Comparison of ENCODE assay signal across 8 mouse cellular contexts in genomic region chr12:102127601-102128000, GRCm38 (mm10). TPM values are rescaled to one million over a fixed set of nuclear protein-coding genes. Genes with fewer than 3 reads are reported as not detected.
A peak's percentile ranks its signal among the peaks of the same experiment; 100 is the strongest.
DNase-seq lines count a peak whose midpoint lies in the region; ATAC-seq and TF ChIP-seq lines count a peak whose summit lies in the region.
"Had no signal": no experiment of that assay in that cellular context is flagged by ENCODE, and none has a peak within 500 bp of the region (broad histone marks: within the 10 kb centered on the region; RNA-seq: fewer than 3 reads in every experiment).

No protein-coding gene starts in this region.

- peak overlapping the region; percentile 62; the same call in 1 of the 2 replicates for H3K9ac ChIP-seq in lung, embryonic 15.5 days
- H3K9ac ChIP-seq in forebrain, embryonic 15.5 days (replicated peaks) = no peak overlapping the region
- H3K9ac ChIP-seq in limb, embryonic 14.5 days (ENCODE audit: low read depth, low read length, severe bottlenecking) = no peak overlapping the region
- H3K9ac ChIP-seq in stomach, embryonic 15.5 days = no peak overlapping the region

- 5% methylated on average over 7 of the region's 7 CpGs for WGBS in lung, embryonic 15.5 days
- 4% methylated on average over 7 of the region's 7 CpGs for WGBS in forebrain, embryonic 15.5 days
- 4% methylated on average over 7 of the region's 7 CpGs for WGBS in limb, embryonic 14.5 days
- 8% methylated on average over 7 of the region's 7 CpGs for WGBS in stomach, embryonic 15.5 days

- H3K4me2 ChIP-seq in lung, embryonic 15.5 days = peak overlapping the region; percentile 100
- H3K4me2 ChIP-seq in forebrain, embryonic 15.5 days (replicated peaks) = peak overlapping the region; percentile 96
- H3K4me2 ChIP-seq in limb, embryonic 14.5 days (replicated peaks; ENCODE audit: low read depth, low read length, severe bottlenecking) = peak overlapping the region; percentile 98
- H3K4me2 ChIP-seq in stomach, embryonic 15.5 days = peak overlapping the region; percentile 99

- peaks cover 25% of the 10 kb centered on the region for H3K4me1 ChIP-seq in lung, embryonic 15.5 days
- H3K4me1 ChIP-seq in forebrain, embryonic 15.5 days = peaks cover 32% of the 10 kb centered on the region
- peaks cover 7% of the 10 kb centered on the region; the same call in 1 of the 2 replicates for H3K4me1 ChIP-seq in limb, embryonic 14.5 days (ENCODE audit: control insufficient read depth, insufficient read depth, low read length)
- H3K4me1 ChIP-seq in stomach, embryonic 15.5 days = peaks cover 16% of the 10 kb centered on the region

- H3K27me3 ChIP-seq in lung, embryonic 15.5 days = peaks cover 57% of the 10 kb centered on the region
- H3K27me3 ChIP-seq in forebrain, embryonic 15.5 days = peaks cover 15% of the 10 kb centered on the region
- peaks cover 46% of the 10 kb centered on the region for H3K27me3 ChIP-seq in limb, embryonic 14.5 days (ENCODE audit: control insufficient read depth, insufficient read depth, low read length)
- peaks cover 45% of the 10 kb centered on the region for H3K27me3 ChIP-seq in stomach, embryonic 15.5 days (replicated peaks)

- H3K27ac ChIP-seq in lung, embryonic 15.5 days = no peak overlapping the region
- H3K27ac ChIP-seq in forebrain, embryonic 15.5 days (replicated peaks) = no peak overlapping the region
- H3K27ac ChIP-seq in limb, embryonic 14.5 days (replicated peaks; ENCODE audit: low read depth, low read length) = no peak overlapping the region
- H3K27ac ChIP-seq in stomach, embryonic 15.5 days = no peak overlapping the region

- H3K9me3 ChIP-seq in lung, embryonic 15.5 days = no peaks in the 10 kb centered on the region
- H3K9me3 ChIP-seq in forebrain, embryonic 15.5 days = no peaks in the 10 kb centered on the region
- H3K9me3 ChIP-seq in limb, embryonic 14.5 days (ENCODE audit: control insufficient read depth, low read length) = no peaks in the 10 kb centered on the region
- no peaks in the 10 kb centered on the region for H3K9me3 ChIP-seq in stomach, embryonic 15.5 days

- peak overlapping the region; percentile 59 for H3K4me3 ChIP-seq in lung, embryonic 15.5 days
- H3K4me3 ChIP-seq in forebrain, embryonic 15.5 days = peak overlapping the region; percentile 51
- peak overlapping the region; percentile 55 for H3K4me3 ChIP-seq in limb, embryonic 14.5 days (replicated peaks; ENCODE audit: low read length)
- H3K4me3 ChIP-seq in stomach, embryonic 15.5 days (replicated peaks) = no peak overlapping the region; the same call in 1 of the 2 replicates

- no peak for DNase-seq in lung, adult 18-20 months
- no peak for DNase-seq in limb, embryonic 14.5 days (ENCODE audit: low spot score)
- DNase-seq in T-cell, adult 2 months (ENCODE audit: low spot score) = no peak
- DNase-seq in urinary bladder, postnatal 14 days (ENCODE audit: low spot score) = no peak
- DNase-seq: gastrocnemius, postnatal 14 days had no signal

- no peak for TF ChIP-seq POLR2A in limb, embryonic 14.5 days (IDR thresholded peaks at IDR 0.05; ENCODE audit: borderline replicate concordance, extremely low read depth, insufficient read depth, insufficient read length)

- H3K36me3 ChIP-seq in lung, embryonic 15.5 days = no peaks in the 10 kb centered on the region
- no peaks in the 10 kb centered on the region for H3K36me3 ChIP-seq in forebrain, embryonic 15.5 days
- H3K36me3 ChIP-seq in limb, embryonic 14.5 days (ENCODE audit: control insufficient read depth, insufficient read depth, low read length) = no peaks in the 10 kb centered on the region
- H3K36me3 ChIP-seq in stomach, embryonic 15.5 days = no peaks in the 10 kb centered on the region

- no peak for ATAC-seq in lung, embryonic 15.5 days (ENCODE audit: borderline replicate concordance, extremely low read depth, low FRiP score, low TSS enrichment)
- no peak for ATAC-seq in forebrain, embryonic 15.5 days (replicated peaks)
- no peak for ATAC-seq in limb, embryonic 14.5 days (ENCODE audit: low FRiP score, low read depth)
- no peak for ATAC-seq in stomach, embryonic 15.5 days (ENCODE audit: insufficient read depth, low FRiP score, low read depth)

RNA-seq across cellular contexts. Expression of gene Slc24a4, which starts 0.9 kb away (rescaled TPM):
- 1.8 and 2.1 TPM in 2 replicates for polyA plus RNA-seq in lung, embryonic 15.5 days (2015; fragmentation: Nextera tagmentation; extraction: Ambion mirVana)
- 1.2 and 1.3 TPM in 2 replicates for polyA plus RNA-seq in forebrain, embryonic 15.5 days (2015; fragmentation: Nextera tagmentation; extraction: Ambion mirVana)
- 1.7 and 2.3 TPM in 2 replicates for polyA plus RNA-seq in limb, embryonic 14.5 days (2012; rRNA removed)
- polyA plus RNA-seq in limb, embryonic 14.5 days (2014; fragmentation: Nextera tagmentation; extraction: Ambion mirVana) = 0.77 and 1.1 TPM in 2 replicates
- polyA plus RNA-seq in stomach, embryonic 15.5 days (2015; fragmentation: Nextera tagmentation; extraction: Ambion mirVana) = 0.49 and 0.62 TPM in 2 replicates
